Mouse (Mus musculus) T-helper 2 cell (primary cell): ENCODE results near the gene Dysf.
"Not testable (repeated sequence)": the region's sequence is repeated elsewhere in the genome, so short reads cannot be mapped to it uniquely, and the experiment has no call there.

ENCODE experiments used
- in situ Hi-C: fragments of 300-600 bp; cut with MboI, MseI; formaldehyde crosslinking; loops from one replicate; pipeline ENCODE4 v1.15.1; 2025; ENCODE audit warnings: high pct_unique_total_duplicates

Gene Dysf

DNA sequence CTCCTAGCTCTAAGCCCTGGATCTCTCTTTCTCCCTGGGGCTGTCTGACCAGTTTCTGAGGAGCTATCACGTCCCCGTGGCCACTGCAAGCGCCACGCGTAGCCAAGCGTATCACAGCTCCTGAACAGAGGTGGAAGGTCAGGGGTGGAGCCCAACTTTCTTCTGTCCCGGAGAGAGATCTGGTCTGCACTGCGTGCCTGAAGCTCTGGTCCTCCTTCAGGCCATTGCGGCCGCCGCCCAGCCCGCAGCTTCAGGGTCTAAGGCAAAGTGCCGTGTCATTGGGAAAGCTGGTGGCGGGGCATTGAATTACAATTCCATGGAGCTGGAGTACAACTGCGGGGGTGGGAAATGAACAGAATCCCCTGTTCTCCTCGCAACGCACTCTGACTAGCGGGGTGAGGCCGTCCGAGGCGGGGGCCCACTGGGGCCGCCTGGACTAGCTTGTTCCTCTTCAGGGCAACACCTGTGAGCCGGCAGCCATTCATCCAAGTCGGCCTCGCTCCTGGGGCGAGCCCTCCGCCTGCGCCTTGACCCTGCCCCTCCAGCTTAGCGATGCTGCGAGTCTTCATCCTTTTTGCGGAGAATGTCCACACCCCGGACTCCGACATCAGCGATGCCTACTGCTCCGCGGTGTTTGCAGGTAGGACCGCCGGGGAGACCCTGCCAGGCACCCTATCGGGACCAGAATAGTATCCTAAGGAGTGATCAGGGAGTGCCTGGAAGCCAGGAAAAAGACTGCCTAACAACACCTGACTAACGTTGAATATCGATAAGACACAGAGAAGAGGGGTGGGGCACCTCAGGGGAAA, at the start of gene Dysf:
Dysf (plus strand) TSS at position 228 of the 809 bp plus-strand sequence.
- in situ Hi-C loops, result no loop called here

- in situ Hi-C loops, result loop anchor here (25.0 kb wide), 2 partner anchors 600 to 975 kb away; no protein-coding TSS in a partner anchor
Observed at GRCm38 (mm10) chr6:83987642-83988041, 20.7 kb upstream of the Dysf start.

- in situ Hi-C loops, result loop anchor here (5.0 kb wide), 1 partner anchor 50 kb away; no protein-coding TSS in a partner anchor
Observed at GRCm38 (mm10) chr6:84002716-84003115, 5.7 kb upstream of the Dysf start.

DNA sequence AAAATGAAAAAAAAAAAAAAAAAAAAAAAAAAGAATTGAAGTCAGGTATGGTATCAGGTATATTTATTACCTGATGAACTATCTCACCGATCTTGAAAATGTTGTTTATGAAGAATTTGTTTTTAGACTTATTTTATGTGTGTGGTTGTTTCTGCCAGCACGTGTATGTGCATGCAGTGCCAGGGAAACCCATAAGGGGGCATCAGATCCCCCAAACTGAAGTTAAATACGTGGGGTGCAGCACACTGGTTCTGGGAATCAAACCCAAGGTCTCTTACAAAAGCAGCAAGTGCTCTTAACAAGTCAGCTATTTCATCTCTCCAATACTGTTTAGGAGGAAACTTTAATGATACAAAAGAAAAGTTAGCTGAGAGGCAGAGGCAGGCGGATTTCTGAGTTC, 4.1 kb upstream of the Dysf start:
- in situ Hi-C loops, result loop anchor here (5.0 kb wide), 1 partner anchor 48 kb away; no protein-coding TSS in a partner anchor

- in situ Hi-C loops, result no loop called here
Observed at GRCm38 (mm10) chr6:84009172-84009872, 932 bp downstream of the Dysf start.

GRCm38 (mm10) chr6:84009915-84010302, 1.5 kb downstream of the Dysf start:
- in situ Hi-C loops, result no loop called here

- in situ Hi-C loops, result no loop called here
Observed at GRCm38 (mm10) chr6:84010303-84011225, 2.2 kb downstream of the Dysf start.

DNA sequence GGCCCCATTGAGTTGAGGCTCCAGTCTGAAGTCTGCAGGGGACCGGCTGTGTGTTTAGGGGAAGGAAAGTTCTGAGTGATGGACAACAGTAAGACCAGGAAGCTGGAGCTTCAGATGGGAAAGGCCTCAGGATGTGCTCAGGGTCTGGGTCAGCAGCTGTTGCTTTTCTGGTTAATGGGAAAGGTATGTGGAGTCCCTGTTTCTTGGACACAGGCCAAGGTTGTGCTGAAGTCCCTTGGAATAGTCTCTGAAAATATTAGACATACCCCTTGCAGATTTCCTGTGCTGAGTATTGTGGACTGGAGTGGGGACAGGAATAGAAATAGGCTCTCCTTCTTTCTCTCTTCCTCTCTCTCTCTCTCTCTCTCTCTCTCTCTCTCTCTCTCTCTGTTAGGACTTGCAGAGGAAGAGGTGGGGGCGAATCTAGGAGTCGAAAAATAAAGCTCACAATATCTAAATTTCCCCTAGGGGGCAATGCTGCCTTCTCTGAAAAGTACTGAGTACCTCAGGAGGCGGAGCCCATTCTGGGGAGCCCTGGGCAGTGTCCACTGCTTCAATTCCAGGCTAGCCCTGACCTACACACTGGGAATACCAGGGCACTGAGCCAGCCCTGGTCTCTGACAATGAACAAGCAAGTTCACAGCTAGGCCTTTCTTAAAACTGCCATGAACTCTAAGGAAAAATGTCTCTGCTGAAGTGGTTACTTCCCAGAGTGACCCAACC, 6.7 kb downstream of the Dysf start:
- in situ Hi-C loops, result not testable (repeated sequence)

GRCm38 (mm10) chr6:84016851-84017250, 8.5 kb downstream of the Dysf start:
- in situ Hi-C loops, result no loop called here

DNA sequence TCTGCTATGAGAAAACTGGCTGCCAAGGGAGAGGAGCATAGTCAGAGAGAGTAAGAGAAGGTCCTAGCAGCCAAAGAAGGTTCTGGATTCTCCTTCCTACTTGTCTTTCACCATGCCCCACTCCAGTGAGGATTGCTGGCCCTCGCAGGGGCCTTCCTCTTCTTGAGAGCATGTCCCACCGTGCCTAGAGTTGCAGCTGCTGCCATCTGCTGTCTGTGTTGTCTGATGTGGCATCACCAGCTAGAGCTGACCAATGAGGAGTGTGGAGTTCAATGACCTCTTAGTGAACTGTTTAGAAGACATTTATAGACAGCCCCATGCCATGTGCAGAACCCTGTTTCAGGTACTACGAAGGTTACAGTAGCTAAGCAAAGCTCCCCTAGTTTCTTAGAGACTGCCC, 9.0 kb downstream of the Dysf start:
- in situ Hi-C loops, result no loop called here

- in situ Hi-C loops, result no loop called here
Observed at GRCm38 (mm10) chr6:84018906-84019550, 10.6 kb downstream of the Dysf start.

- in situ Hi-C loops, result no loop called here
Observed at GRCm38 (mm10) chr6:84020002-84020401, 11.6 kb downstream of the Dysf start.

DNA sequence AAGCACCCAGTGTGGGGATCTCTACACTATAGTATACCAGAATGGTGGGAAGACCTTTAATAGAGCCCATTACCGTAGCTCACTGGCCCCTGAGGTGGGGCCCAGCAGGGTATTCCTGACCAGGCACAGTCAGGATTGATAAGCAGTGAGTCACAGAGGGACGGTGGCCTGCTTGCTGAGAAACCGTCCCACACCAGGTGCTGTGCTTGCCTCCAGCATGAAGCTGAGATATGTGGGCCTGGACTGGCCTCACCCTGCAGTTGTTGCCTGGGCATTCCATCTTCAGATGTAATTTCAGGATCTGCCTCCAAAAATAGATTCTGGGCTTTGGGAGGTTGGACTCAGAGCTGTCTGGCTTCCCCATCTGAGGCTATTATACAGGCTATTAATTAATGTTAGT, 13.6 kb downstream of the Dysf start:
- in situ Hi-C loops, result no loop called here

GRCm38 (mm10) chr6:84025636-84026035, 17.2 kb downstream of the Dysf start:
- in situ Hi-C loops, result no loop called here

DNA sequence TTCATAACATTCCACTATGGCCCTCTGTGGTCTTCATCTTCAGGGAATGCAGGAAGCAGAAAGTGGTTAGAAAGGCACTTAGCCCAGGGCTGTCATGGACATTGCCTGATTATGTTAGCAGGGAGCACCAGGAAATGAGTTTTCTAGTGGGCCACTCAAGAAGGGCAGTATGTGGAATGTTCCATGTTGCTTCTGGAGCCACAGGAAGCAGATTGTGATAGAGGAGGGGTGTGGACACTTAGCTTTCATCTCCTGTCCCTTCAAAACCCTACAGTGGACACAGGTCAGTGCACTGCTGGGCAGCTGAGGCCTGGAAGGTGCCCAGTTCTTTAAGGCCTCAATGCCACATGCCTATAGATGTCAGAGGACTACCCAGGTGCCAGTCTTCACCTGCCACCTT, 20.4 kb downstream of the Dysf start:
- in situ Hi-C loops, result no loop called here

DNA sequence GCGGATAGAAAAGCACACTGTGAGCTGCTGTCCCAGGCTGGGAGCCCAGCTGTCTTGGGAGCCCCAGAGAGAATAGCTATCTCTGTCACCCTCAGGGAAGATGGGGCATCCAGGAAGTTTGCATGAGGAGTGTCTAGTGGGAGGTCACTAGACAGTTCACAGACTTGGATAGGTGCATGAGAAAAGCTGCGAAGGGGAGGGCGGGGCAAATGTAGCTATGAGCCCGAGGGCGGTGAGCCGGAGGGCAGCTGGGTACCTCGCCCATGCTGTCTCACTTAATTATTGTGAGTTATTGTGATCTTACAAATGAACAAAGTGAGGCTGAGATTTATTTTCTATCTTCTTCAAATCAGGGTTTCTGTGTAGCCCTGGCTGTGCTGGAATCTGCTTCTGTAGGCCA, 21.4 kb downstream of the Dysf start:
- in situ Hi-C loops, result no loop called here

DNA sequence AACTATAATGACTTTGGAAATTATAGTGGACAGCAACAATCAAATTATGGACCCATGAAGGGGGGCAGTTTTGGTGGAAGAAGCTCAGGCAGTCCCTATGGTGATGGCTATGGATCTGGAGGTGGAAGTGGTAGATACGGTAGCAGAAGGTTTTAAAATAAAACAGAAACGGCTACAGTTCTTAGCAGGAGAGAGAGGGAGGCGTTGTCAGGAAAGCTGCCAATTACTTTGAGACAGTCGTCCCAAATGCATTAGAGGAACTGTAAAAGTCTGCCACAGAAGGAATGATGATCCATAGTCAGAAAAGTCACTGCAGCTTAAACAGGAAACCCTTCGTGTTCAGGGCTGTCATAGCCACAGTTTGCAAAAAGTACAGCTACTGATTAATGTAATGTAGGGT, 24.1 kb downstream of the Dysf start:
- in situ Hi-C loops, result not testable (repeated sequence)

- in situ Hi-C loops, result no loop called here
Observed at GRCm38 (mm10) chr6:84043251-84043940, 35.0 kb downstream of the Dysf start.

- in situ Hi-C loops, result no loop called here
Observed at GRCm38 (mm10) chr6:84044679-84045078, 36.3 kb downstream of the Dysf start.

DNA sequence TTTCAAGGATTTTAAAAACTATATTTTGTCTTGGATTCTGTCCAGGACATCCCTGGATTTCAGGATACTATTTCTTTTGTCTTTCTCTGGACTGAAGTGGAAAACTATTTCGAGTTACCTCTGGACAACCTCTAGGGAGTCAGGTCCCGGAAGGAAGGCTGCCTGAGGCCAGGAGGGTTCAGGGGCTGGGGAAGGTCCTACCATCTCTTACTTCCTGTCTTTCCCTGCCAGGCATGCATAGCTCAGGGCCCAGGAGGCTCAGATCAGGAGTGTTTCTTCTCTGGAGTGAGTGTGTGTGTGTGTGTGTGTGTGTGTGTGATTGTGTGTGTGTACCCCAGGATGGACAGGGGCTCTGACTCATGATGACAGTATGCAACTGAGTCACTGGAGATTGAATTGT, 40.5 kb downstream of the Dysf start:
- in situ Hi-C loops, result no loop called here
